Mouse (Mus musculus) layer of hippocampus, adult 11-12 months (tissue): ENCODE measurements at regions not wholly inside any gene's neighbourhood (a gene's known extent, or its start where the extent isn't known, plus 50 kb on each side); places are given as distances from the start of the nearest gene placed in this dataset.

Source experiments
- DNase-seq: peaks from one replicate; pipeline ENCODE4 v3.0.0; 2022; ENCODE audit warnings: low spot score

DNA sequence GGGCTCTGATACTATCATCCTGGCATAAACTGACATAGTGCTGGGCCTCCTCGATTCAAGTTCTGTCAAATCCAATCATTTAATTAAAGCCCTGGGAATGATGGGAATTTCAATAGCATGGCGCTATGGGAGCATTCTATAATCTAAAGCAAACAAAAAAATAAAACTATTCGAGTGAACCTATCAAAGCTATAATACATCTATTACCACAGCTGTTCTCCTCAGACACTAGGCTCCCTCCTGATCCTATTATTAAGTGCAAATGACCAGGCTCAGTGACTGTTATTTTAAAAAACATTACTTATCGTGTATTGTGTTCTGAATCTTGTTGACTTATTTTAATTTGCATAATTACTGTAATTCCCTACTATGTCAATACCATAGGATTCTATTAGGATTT lies 563.7 kb upstream of the Acvr2a start:
- no peak for DNase-seq

GRCm38 (mm10) chr2:48260299-48260698 lies 553.6 kb upstream of the Acvr2a start:
- DNase-seq, result no peak
